Mouse (Mus musculus) embryonic facial prominence, embryonic 11.5 days (tissue): ENCODE measurements around the gene Grwd1. TPM values are rescaled to one million over a fixed set of nuclear protein-coding genes. Genes with fewer than 3 reads are reported as not detected.

Experiments used
- ATAC-seq: fragments of 200-750 bp; cut with Nextera tagmentation; replicated peaks from 2 replicates; pipeline ENCODE4 v1.8.0; 2017; ENCODE audit warnings: low read depth; ENCODE audit not compliant: insufficient number of reproducible peaks, low FRiP score, low TSS enrichment
- DNase-seq: peaks from one replicate; pipeline ENCODE4 v3.0.0-alpha.2; 2015; ENCODE audit warnings: low spot score
- H3K27ac ChIP-seq: fragments of 300-500 bp; sonication (generic); replicated peaks from 2 replicates; pipeline ENCODE4 v1.5.1; 2014; ENCODE audit warnings: mild to moderate bottlenecking, low read depth, low read length, control low read depth
- H3K27me3 ChIP-seq: fragments of 300-500 bp; sonication (generic); 2 replicates; pipeline ENCODE4 v1.6.1; 2014; ENCODE audit warnings: mild to moderate bottlenecking, low read length, moderate library complexity, mixed read lengths; ENCODE audit not compliant: control insufficient read depth, insufficient read depth
- H3K36me3 ChIP-seq: fragments of 300-500 bp; sonication (generic); replicated peaks from 2 replicates; pipeline ENCODE4 v1.6.1; 2014; ENCODE audit warnings: low read depth, mild to moderate bottlenecking, low read length, moderate library complexity, mixed read lengths; ENCODE audit not compliant: control insufficient read depth, insufficient read depth
- H3K4me1 ChIP-seq: fragments of 300-500 bp; sonication (generic); 2 replicates; pipeline ENCODE4 v1.6.1; 2014; ENCODE audit warnings: low read length, mixed read lengths; ENCODE audit not compliant: control insufficient read depth, insufficient read depth
- H3K4me2 ChIP-seq: fragments of 300-500 bp; sonication (generic); 2 replicates; pipeline ENCODE4 v1.6.1; 2014; ENCODE audit warnings: low read depth, mild to moderate bottlenecking, control low read depth, low read length, moderate library complexity
- H3K4me3 ChIP-seq: fragments of 300-500 bp; sonication (generic); 2 replicates; pipeline ENCODE4 v1.5.1; 2014; ENCODE audit warnings: low read depth, low read length, control low read depth
- H3K9ac ChIP-seq: fragments of 300-500 bp; sonication (generic); replicated peaks from 2 replicates; pipeline ENCODE4 v1.6.1; 2014; ENCODE audit warnings: mild to moderate bottlenecking, control low read depth, low read length
- H3K9me3 ChIP-seq: fragments of 300-500 bp; sonication (generic); replicated peaks from 2 replicates; pipeline ENCODE4 v1.6.1; 2016; ENCODE audit warnings: mild to moderate bottlenecking, low read length, inconsistent platforms, mixed read lengths; ENCODE audit not compliant: control insufficient read depth
- WGBS: fragments of 180-500 bp; shearing (Covaris S2); extraction: QIAGEN DNeasy Blood & Tissue Kit; methylation state at CpG from one replicate; pipeline ENCODE4 v1.1.7; 2014; 5-methylcytosine and 5-hydroxymethylcytosine counted together
- polyA plus RNA-seq: library from polyadenylated mRNA; unstranded; fragments of >200 nt; fragmentation: Nextera tagmentation; extraction: Ambion mirVana; gene quantifications from 2 replicates; pipeline ENCODE4 v1.2.1, GENCODE M21; 2014

Grwd1 gene
- polyA plus RNA-seq, 1 experiment from 2014 or later, result 78.6 TPM

DNA sequence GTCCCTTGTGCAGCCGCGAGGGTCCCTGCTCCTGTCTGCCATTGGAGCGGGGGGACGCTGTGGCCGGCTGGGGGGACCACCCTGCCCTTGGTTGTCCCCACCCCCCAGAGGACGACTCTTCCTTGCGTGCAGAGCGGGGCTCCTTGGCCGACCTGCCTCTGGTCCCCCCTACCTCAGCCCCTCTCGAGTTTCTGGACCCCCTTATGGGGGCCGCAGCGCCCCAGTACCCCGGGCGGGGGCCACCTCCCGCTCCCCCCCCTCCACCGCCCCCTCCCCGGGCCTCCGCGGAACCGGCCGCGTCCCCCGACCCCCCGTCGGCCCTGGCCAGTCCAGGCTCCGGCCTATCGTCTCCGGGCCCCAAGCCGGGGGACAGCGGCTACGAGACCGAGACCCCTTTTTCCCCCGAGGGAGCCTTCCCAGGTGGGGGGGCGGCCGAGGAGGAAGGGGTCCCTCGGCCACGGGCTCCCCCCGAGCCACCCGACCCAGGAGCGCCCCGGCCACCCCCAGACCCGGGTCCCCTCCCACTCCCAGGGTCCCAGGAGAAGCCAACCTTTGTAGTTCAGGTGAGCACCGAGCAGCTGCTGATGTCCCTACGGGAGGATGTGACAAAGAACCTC is 36.7 kb downstream of the Grwd1 start:
- H3K9ac ChIP-seq, result no peak overlapping the region
- peaks cover 19% of the 10 kb centered on the region for H3K36me3 ChIP-seq
- H3K9me3 ChIP-seq, result no peaks in the 10 kb centered on the region
- no peak overlapping the region for H3K4me2 ChIP-seq
- 83% methylated on average over 33 of the region's 44 CpGs for WGBS
- no peak overlapping the region for H3K27ac ChIP-seq
- ATAC-seq (no peak), DNase-seq (no peak)
- peaks cover 12% of the 10 kb centered on the region for H3K4me1 ChIP-seq
- H3K27me3 ChIP-seq, result peaks cover 11% of the 10 kb centered on the region
- no peak overlapping the region for H3K4me3 ChIP-seq

DNA sequence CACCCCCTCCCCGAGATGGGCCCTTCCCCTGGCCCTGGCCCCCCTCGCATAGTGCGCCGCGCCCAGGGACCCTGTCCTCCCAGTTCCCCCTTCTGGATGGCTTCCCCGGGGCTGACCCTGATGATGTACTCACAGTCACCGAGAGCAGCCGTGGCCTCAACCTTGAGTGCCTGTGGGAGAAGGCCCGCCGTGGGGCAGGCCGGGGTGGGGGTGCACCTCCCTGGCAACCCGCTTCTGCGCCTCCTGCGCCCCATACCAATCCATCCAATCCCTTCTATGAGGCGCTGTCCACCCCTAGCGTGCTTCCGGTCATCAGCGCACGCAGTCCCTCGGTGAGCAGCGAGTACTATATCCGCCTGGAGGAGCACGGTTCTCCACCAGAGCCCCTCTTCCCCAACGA is 37.5 kb downstream of the Grwd1 start:
- Histone ChIP-seq H3K27ac (no peak overlapping the region), H3K27me3 (peaks cover 11% of the 10 kb centered on the region), H3K9ac (no peak overlapping the region), H3K4me2 (no peak overlapping the region), H3K9me3 (no peaks in the 10 kb centered on the region), H3K4me1 (peaks cover 10% of the 10 kb centered on the region), H3K4me3 (no peak overlapping the region), H3K36me3 (peaks cover 21% of the 10 kb centered on the region)
- ATAC-seq, result no peak
- 83% methylated on average over 24 of the region's 24 CpGs for WGBS
- no peak for DNase-seq

DNA sequence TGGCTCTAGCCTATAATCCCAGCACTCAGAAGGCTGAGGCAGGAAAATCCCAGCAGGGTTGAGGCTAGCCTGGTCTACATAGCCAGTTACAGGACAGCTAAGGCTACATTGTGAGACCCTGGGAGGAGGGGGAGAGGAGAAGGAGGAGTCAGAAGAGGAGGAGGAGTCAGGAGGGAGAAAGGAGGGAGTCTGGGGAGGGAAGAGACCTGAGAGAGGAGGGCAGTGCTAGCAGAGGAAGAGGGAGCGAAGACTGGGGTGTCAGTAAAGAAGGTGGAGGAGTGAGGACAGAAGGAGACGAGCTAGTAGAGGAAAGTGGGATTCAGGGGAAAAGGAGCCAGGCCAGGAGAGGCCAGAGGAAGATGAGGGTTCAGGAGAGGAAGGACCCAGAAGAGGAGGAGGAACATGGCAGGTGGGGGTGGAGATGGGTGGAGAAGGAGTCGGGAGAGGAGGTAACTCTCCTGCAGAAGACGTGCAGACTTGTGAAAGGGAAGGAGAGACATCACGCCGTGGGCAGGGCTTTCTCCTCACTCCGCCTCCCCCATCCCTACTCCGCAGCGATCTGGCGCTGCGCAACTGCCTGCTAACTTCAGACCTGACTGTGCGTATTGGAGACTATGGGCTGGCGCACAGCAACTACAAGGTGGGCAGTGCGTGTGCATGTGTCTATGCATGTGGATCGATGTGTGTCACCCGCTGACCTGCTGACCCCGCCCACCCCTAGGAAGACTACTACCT is 38.8 kb downstream of the Grwd1 start:
- H3K4me3 ChIP-seq, result no peak overlapping the region
- no peak overlapping the region for H3K27ac ChIP-seq
- no peaks in the 10 kb centered on the region for H3K9me3 ChIP-seq
- no peak overlapping the region for H3K4me2 ChIP-seq
- no peak for ATAC-seq
- WGBS, result 83% methylated on average over 17 of the region's 17 CpGs
- no peak overlapping the region for H3K9ac ChIP-seq
- H3K4me1 ChIP-seq, result no peaks in the 10 kb centered on the region
- no peak for DNase-seq
- H3K27me3 ChIP-seq, result peaks cover 2% of the 10 kb centered on the region
- peaks cover 21% of the 10 kb centered on the region for H3K36me3 ChIP-seq

DNA sequence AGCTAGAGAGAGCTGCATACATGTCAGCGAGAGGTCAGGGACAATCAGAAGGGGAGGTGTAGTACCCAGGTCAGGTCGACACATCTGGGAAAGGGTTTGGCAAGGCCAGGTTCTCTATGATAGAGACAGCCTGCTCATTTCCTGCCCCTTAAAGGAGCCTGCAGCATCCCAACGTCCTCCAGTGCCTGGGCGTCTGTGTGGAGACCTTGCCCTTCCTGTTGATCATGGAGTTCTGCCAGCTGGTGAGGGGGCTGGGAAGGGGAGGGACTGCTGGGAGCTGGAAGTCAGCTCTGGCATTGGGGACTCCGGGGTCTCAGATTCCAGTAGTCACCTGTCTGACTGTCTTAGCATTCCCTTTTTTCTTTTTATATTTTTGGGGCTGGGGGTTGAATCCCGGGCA is 40.0 kb downstream of the Grwd1 start:
- H3K36me3 ChIP-seq, result peaks cover 21% of the 10 kb centered on the region

DNA sequence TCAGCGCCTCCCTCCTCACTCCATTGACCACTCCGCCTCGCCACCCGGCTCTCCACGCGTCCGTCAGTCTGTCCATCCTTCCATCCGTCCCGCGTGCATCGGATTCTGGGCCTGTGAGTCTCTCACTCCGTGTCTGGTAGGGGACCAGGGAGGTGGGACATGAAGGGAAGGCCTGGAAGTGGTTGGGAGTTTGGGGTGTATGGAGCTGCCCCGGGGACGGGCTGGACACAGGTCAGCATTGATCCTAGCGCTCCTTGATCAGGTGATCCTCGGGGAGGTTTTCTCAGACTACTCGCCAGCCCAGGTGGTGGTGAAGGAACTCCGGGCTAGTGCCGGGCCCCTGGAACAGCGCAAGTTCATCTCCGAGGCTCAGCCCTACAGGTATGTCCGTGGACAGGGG is 43.1 kb downstream of the Grwd1 start:
- Histone ChIP-seq H3K27ac (no peak overlapping the region), H3K36me3 (peaks cover 20% of the 10 kb centered on the region)
- DNase-seq, result no peak

More for the DNA sequence above, 40.0 kb downstream of the Grwd1 start:
- H3K9me3 ChIP-seq, result no peaks in the 10 kb centered on the region
- no peaks in the 10 kb centered on the region; the same call in 1 of the 2 replicates for H3K27me3 ChIP-seq
- DNase-seq (no peak), ATAC-seq (no peak)
- no peak overlapping the region for H3K4me3 ChIP-seq
- no peak overlapping the region for H3K4me2 ChIP-seq
- H3K9ac ChIP-seq, result no peak overlapping the region
- H3K4me1 ChIP-seq, result no peaks in the 10 kb centered on the region
- H3K27ac ChIP-seq, result no peak overlapping the region
- WGBS, result 69% methylated on average over 6 of the region's 6 CpGs

DNA sequence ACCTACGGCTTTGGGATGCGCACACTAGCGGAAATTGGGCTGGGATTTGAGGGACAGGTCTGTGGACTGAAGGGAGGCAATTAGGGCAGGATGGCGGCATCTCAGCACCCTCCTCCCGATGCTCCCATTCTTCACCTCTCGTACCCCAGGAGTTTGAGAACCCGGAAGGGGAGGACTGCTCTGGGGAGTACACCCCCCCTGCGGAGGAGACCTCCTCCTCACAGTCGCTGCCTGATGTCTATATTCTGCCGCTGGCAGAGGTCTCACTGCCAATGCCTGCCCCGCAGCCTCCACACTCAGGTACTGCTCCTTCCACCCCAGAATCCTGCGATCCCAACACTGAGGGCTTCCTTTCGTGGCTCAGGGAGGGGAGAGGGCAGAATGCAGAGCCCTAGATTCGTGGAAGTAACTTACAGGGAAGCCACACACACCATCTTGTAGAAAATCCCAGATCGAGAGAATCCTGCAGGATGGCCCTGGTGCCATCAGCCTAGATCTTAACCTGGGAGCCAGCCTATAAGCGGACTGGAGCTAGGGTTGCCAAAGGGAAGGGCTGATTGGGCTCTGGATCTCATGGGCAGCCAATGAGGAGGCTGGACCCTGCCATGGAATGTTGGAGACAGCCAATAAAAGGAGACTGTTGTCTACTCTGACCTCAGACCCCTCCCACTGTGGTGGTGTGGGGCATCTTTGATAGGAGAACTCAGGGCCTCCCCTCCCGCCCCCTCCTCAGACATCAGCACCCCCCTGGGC is 43.9 kb downstream of the Grwd1 start:
- H3K9ac ChIP-seq, result peak overlapping the region; percentile 37
- H3K4me1 ChIP-seq, result no peaks in the 10 kb centered on the region
- no peaks in the 10 kb centered on the region for H3K9me3 ChIP-seq
- DNase-seq (peak; percentile 79), ATAC-seq (peak; percentile 37; the same call in 1 of the 2 replicates)
- H3K36me3 ChIP-seq, result peaks cover 14% of the 10 kb centered on the region
- H3K27ac ChIP-seq, result no peak overlapping the region; the same call in 1 of the 2 replicates
- H3K27me3 ChIP-seq, result no peaks in the 10 kb centered on the region
- peak overlapping the region; percentile 94 for H3K4me2 ChIP-seq
- whole genome bisulfite sequencing, result 5% methylated on average over 17 of the region's 17 CpGs
- peak overlapping the region; percentile 95 for H3K4me3 ChIP-seq

More for the DNA sequence above, 43.1 kb downstream of the Grwd1 start:
- Histone ChIP-seq H3K4me1 (no peaks in the 10 kb centered on the region), H3K4me2 (no peak overlapping the region), H3K27me3 (no peaks in the 10 kb centered on the region), H3K9ac (no peak overlapping the region), H3K4me3 (no peak overlapping the region), H3K9me3 (no peaks in the 10 kb centered on the region)
- WGBS, result 87% methylated on average over 22 of the region's 22 CpGs
- no peak for ATAC-seq

DNA sequence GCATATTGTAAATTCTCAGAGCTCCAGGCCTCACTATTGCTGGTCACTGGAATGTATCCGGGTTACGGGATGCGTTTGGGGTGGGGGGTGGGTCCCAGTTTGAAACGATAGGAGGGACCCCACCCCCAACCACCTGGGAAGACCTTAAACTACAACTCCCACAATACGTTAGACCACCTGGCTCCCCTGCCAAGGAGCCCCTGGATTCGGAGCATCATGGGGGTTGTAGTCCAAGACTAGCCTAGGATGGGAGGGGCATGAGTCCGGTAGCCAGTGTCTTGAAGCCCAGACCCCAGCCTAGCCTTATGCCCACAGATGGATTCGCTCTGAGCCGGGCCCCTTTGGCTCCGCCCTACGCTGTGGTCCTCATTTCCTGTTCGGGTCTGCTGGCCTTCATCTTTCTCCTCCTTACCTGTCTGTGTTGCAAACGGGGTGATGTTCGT is 44.6 kb downstream of the Grwd1 start:
- Histone ChIP-seq H3K36me3 (peaks cover 14% of the 10 kb centered on the region), H3K4me1 (no peaks in the 10 kb centered on the region), H3K9ac (peak overlapping the region; percentile 77), H3K27ac (no peak overlapping the region; the same call in 1 of the 2 replicates), H3K9me3 (no peaks in the 10 kb centered on the region), H3K27me3 (no peaks in the 10 kb centered on the region), H3K4me2 (peak overlapping the region; percentile 94), H3K4me3 (peak overlapping the region; percentile 95)
- WGBS, result 1% methylated on average over 14 of the region's 14 CpGs
- ATAC-seq (peak; percentile 70), DNase-seq (peak; percentile 94)
